ENCODE assay signal across 19 mouse cellular contexts in the genomic region with DNA sequence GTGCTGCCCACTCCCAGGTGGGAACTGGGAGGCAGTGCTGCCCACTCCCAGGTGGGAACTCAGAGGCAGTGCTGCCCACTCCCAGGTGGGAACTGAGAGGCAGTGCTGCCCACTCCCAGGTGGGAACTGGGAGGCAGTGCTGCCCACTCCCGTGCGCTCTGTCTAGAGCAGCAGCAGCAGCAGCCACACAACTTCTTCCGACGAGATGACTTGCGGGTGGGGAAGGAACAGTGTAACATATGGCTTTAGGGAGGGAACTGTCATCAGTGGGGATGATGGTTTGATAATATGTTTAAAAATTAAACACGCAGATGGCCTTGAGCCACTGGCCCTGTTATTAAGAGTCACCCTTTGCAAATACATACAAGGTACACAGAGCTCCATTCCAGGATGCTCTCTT.
DNase-seq lines count a peak whose midpoint lies in the region; ATAC-seq lines count a peak whose summit lies in the region.
"Had no signal": no experiment of that assay in that cellular context is flagged by ENCODE, and none has a peak within 500 bp of the region (broad histone marks: within the 10 kb centered on the region; RNA-seq: fewer than 3 reads in every experiment).

No protein-coding gene starts in this region.

- no peak overlapping the region for H3K9ac ChIP-seq in embryonic facial prominence, embryonic 13.5 days
- H3K9ac ChIP-seq in hindbrain, embryonic 15.5 days = no peak overlapping the region
- no peak overlapping the region for H3K9ac ChIP-seq in midbrain, embryonic 15.5 days
- H3K9ac ChIP-seq in liver, embryonic 11.5 days (ENCODE audit: low read depth, low read length) = no peak overlapping the region
- H3K9ac ChIP-seq: heart, embryonic 13.5 days; intestine, embryonic 15.5 days; liver, embryonic 12.5 days; lung, embryonic 14.5 days had no signal

- 0 out of 2 replicates have a peak, but pooled peaks have one; percentile 24 for ATAC-seq in frontal cortex, adult (ENCODE audit: low TSS enrichment)
- ATAC-seq in embryonic facial prominence, embryonic 13.5 days (ENCODE audit: insufficient number of reproducible peaks, insufficient read depth, low FRiP score, low TSS enrichment, low read depth) = no peak
- ATAC-seq in hindbrain, embryonic 15.5 days (ENCODE audit: low FRiP score, low read depth) = 0 out of 2 replicates have a peak, but pooled peaks have one; percentile 3
- ATAC-seq in midbrain, embryonic 15.5 days (replicated peaks) = 0 out of 2 replicates have a peak, but pooled peaks have one; percentile 29
- no peak for ATAC-seq in liver, embryonic 11.5 days (replicated peaks; ENCODE audit: low FRiP score)
- ATAC-seq: intestine, embryonic 15.5 days; liver, embryonic 12.5 days had no signal

- no peaks in the 10 kb centered on the region for H3K36me3 ChIP-seq in embryonic facial prominence, embryonic 13.5 days
- H3K36me3 ChIP-seq in hindbrain, embryonic 15.5 days = 0 out of 2 replicates have a peak, but pooled peaks cover 3% of the 10 kb centered on the region
- no peaks in the 10 kb centered on the region for H3K36me3 ChIP-seq in midbrain, embryonic 15.5 days (replicated peaks)
- no peaks in the 10 kb centered on the region for H3K36me3 ChIP-seq in liver, embryonic 11.5 days (ENCODE audit: control insufficient read depth, insufficient read depth, low read length)
- H3K36me3 ChIP-seq: intestine, embryonic 15.5 days; liver, embryonic 12.5 days had no signal

- 76% methylated on average over 6 of the region's 6 CpGs for WGBS in embryonic facial prominence, embryonic 13.5 days
- WGBS in hindbrain, embryonic 15.5 days = 62% methylated on average over 6 of the region's 6 CpGs
- WGBS in midbrain, embryonic 15.5 days = 64% methylated on average over 6 of the region's 6 CpGs
- 89% methylated on average over 6 of the region's 6 CpGs for whole genome bisulfite sequencing in liver, embryonic 11.5 days

- intact Hi-C loops in left cerebral cortex, postnatal 4 days (cut with DNase I) = no loop called here

- peak overlapping the region; percentile 44; the same call in 1 of the 2 replicates for H3K27ac ChIP-seq in embryonic facial prominence, embryonic 13.5 days
- no peak overlapping the region; the same call in 1 of the 2 replicates for H3K27ac ChIP-seq in hindbrain, embryonic 15.5 days (replicated peaks)
- peak overlapping the region; percentile 46 for H3K27ac ChIP-seq in midbrain, embryonic 15.5 days
- no peak overlapping the region for H3K27ac ChIP-seq in liver, embryonic 11.5 days (ENCODE audit: low read depth, low read length)
- H3K27ac ChIP-seq: heart, embryonic 13.5 days; intestine, embryonic 15.5 days; liver, embryonic 12.5 days had no signal

- H3K4me2 ChIP-seq in embryonic facial prominence, embryonic 13.5 days = no peak overlapping the region
- H3K4me2 ChIP-seq in hindbrain, embryonic 15.5 days = no peak overlapping the region
- no peak overlapping the region for H3K4me2 ChIP-seq in midbrain, embryonic 15.5 days
- H3K4me2 ChIP-seq in liver, embryonic 11.5 days = no peak overlapping the region
- H3K4me2 ChIP-seq: heart, embryonic 13.5 days; intestine, embryonic 15.5 days; liver, embryonic 12.5 days; lung, embryonic 14.5 days had no signal

- H3K4me3 ChIP-seq in embryonic facial prominence, embryonic 13.5 days = no peak overlapping the region
- no peak overlapping the region for H3K4me3 ChIP-seq in hindbrain, embryonic 15.5 days
- no peak overlapping the region for H3K4me3 ChIP-seq in midbrain, embryonic 15.5 days
- H3K4me3 ChIP-seq in liver, embryonic 11.5 days (ENCODE audit: low read depth, low read length) = no peak overlapping the region
- H3K4me3 ChIP-seq: heart, embryonic 13.5 days; intestine, embryonic 15.5 days; liver, embryonic 12.5 days had no signal

- peaks cover 36% of the 10 kb centered on the region for H3K4me1 ChIP-seq in embryonic facial prominence, embryonic 13.5 days
- H3K4me1 ChIP-seq in hindbrain, embryonic 15.5 days (replicated peaks) = peaks cover 38% of the 10 kb centered on the region
- H3K4me1 ChIP-seq in midbrain, embryonic 15.5 days = peaks cover 35% of the 10 kb centered on the region
- H3K4me1 ChIP-seq in liver, embryonic 11.5 days (replicated peaks; ENCODE audit: control insufficient read depth, insufficient read depth, low read length) = no peaks in the 10 kb centered on the region
- H3K4me1 ChIP-seq: intestine, embryonic 15.5 days; liver, embryonic 12.5 days had no signal

- DNase-seq in frontal cortex, postnatal 14 days (ENCODE audit: low spot score in 2 of 2) = no peak
- DNase-seq in left cerebral cortex, postnatal 4 days = no peak
- DNase-seq in liver, embryonic 11.5 days (ENCODE audit: low spot score) = no peak
- no peak for DNase-seq in Muller cell, postnatal 12 days (ENCODE audit: inconsistent ontology term)
- DNase-seq: adrenal gland, postnatal 36 days; cerebellum, adult 11-12 months; cerebellum, postnatal 36 days; heart, postnatal 36 days; kidney, postnatal 4 days; lung, embryonic 14.5 days; lung, postnatal 36 days had no signal

- H3K27me3 ChIP-seq in embryonic facial prominence, embryonic 13.5 days = no peaks in the 10 kb centered on the region
- no peaks in the 10 kb centered on the region for H3K27me3 ChIP-seq in hindbrain, embryonic 15.5 days
- no peaks in the 10 kb centered on the region for H3K27me3 ChIP-seq in midbrain, embryonic 15.5 days (replicated peaks)
- H3K27me3 ChIP-seq in liver, embryonic 11.5 days (replicated peaks; ENCODE audit: control insufficient read depth, insufficient read depth, low read length) = no peaks in the 10 kb centered on the region
- H3K27me3 ChIP-seq: CH12.LX; heart, embryonic 13.5 days; intestine, embryonic 15.5 days; liver, embryonic 12.5 days had no signal

- H3K9me3 ChIP-seq in embryonic facial prominence, embryonic 13.5 days = no peaks in the 10 kb centered on the region
- no peaks in the 10 kb centered on the region for H3K9me3 ChIP-seq in hindbrain, embryonic 15.5 days
- H3K9me3 ChIP-seq in midbrain, embryonic 15.5 days = no peaks in the 10 kb centered on the region
- H3K9me3 ChIP-seq in liver, embryonic 11.5 days (ENCODE audit: control insufficient read depth, low read length) = no peaks in the 10 kb centered on the region
- H3K9me3 ChIP-seq: heart, embryonic 13.5 days; intestine, embryonic 15.5 days; liver, embryonic 12.5 days had no signal

Comparison
In these comparisons a context has a peak if more than half of its experiments do, and no peak if none do; other contexts are left out.
1. ATAC-seq: peak in frontal cortex, adult (single experiment), hindbrain, embryonic 15.5 days (single experiment) and midbrain, embryonic 15.5 days (single experiment); none in embryonic facial prominence, embryonic 13.5 days (single experiment) and liver, embryonic 11.5 days (single experiment).
2. H3K27ac ChIP-seq: peak in embryonic facial prominence, embryonic 13.5 days (single experiment) and midbrain, embryonic 15.5 days (single experiment); none in hindbrain, embryonic 15.5 days (single experiment) and liver, embryonic 11.5 days (single experiment).